Mouse (Mus musculus): ENCODE results near the gene Cdca7. TPM values are rescaled to one million over a fixed set of nuclear protein-coding genes. Genes with fewer than 3 reads are reported as not detected.

Gene Cdca7
- polyA plus RNA-seq, 1 experiment from 2014 or later = 38.0 TPM

GRCm38 (mm10) chr2:72446106-72446505 lies 29.9 kb upstream of the Cdca7 start:
- Histone ChIP-seq H3K27ac (replicated peaks in 1 of 2; ENCODE audit: control insufficient read depth in 1 of 2, insufficient read depth in 1 of 2, low read depth in 2 of 2, low read length in 2 of 2) (no peak overlapping the region), H3K9me3 (ENCODE audit: control insufficient read depth, low read length) (no peaks in the 10 kb centered on the region), H3K9ac (ENCODE audit: low read length) (no peak overlapping the region), H3K27me3 (ENCODE audit: control insufficient read depth, insufficient read depth, low read length) (no peaks in the 10 kb centered on the region), H3K4me2 (ENCODE audit: low read length) (no peak overlapping the region), H3K4me3 (ENCODE audit: control insufficient read depth in 1 of 2, insufficient read depth in 1 of 2, low read depth in 1 of 2, low read length in 2 of 2) (no peak overlapping the region), H3K36me3 (ENCODE audit: control insufficient read depth, insufficient read depth, low read length) (peaks cover 10% of the 10 kb centered on the region; the same call in 1 of the 2 replicates), H3K4me1 (ENCODE audit: control insufficient read depth in 2 of 2, insufficient read depth in 2 of 2, low read length in 2 of 2) (no peaks in the 10 kb centered on the region)
- 89% methylated on average over 3 of the region's 3 CpGs for WGBS
- no peak for ATAC-seq (ENCODE audit: insufficient number of reproducible peaks, insufficient read depth, low FRiP score, low read depth)

- no peak overlapping the region for H3K4me3 ChIP-seq (ENCODE audit: control insufficient read depth in 1 of 2, insufficient read depth in 1 of 2, low read depth in 1 of 2, low read length in 2 of 2)
- no peak overlapping the region for H3K27ac ChIP-seq (replicated peaks in 1 of 2; ENCODE audit: control insufficient read depth in 1 of 2, insufficient read depth in 1 of 2, low read depth in 2 of 2, low read length in 2 of 2)
- H3K4me1 ChIP-seq (ENCODE audit: control insufficient read depth in 2 of 2, insufficient read depth in 2 of 2, low read length in 2 of 2) = no peaks in the 10 kb centered on the region
- H3K27me3 ChIP-seq (ENCODE audit: control insufficient read depth, insufficient read depth, low read length) = no peaks in the 10 kb centered on the region
- H3K4me2 ChIP-seq (ENCODE audit: low read length) = no peak overlapping the region
- peaks cover 5% of the 10 kb centered on the region; the same call in 1 of the 2 replicates for H3K36me3 ChIP-seq (ENCODE audit: control insufficient read depth, insufficient read depth, low read length)
- H3K9me3 ChIP-seq (ENCODE audit: control insufficient read depth, low read length) = no peaks in the 10 kb centered on the region
- ATAC-seq (ENCODE audit: insufficient number of reproducible peaks, insufficient read depth, low FRiP score, low read depth) = no peak
- H3K9ac ChIP-seq (ENCODE audit: low read length) = no peak overlapping the region
- 40% methylated on average over 5 of the region's 5 CpGs for WGBS
Observed at GRCm38 (mm10) chr2:72446615-72447014, 29.3 kb upstream of the Cdca7 start.

- WGBS = 39% methylated on average over 3 of the region's 3 CpGs
Observed at GRCm38 (mm10) chr2:72453563-72453962, 22.4 kb upstream of the Cdca7 start.

GRCm38 (mm10) chr2:72456189-72456588 lies 19.8 kb upstream of the Cdca7 start:
- H3K4me2 ChIP-seq (ENCODE audit: low read length) = no peak overlapping the region
- no peaks in the 10 kb centered on the region for H3K27me3 ChIP-seq (ENCODE audit: control insufficient read depth, insufficient read depth, low read length)
- H3K9ac ChIP-seq (ENCODE audit: low read length) = no peak overlapping the region
- no peak overlapping the region for H3K4me3 ChIP-seq (ENCODE audit: control insufficient read depth in 1 of 2, insufficient read depth in 1 of 2, low read depth in 1 of 2, low read length in 2 of 2)
- ATAC-seq (ENCODE audit: insufficient number of reproducible peaks, insufficient read depth, low FRiP score, low read depth) = no peak
- H3K4me1 ChIP-seq (ENCODE audit: control insufficient read depth in 2 of 2, insufficient read depth in 2 of 2, low read length in 2 of 2) = 0 out of 4 replicates have a peak, but pooled peaks cover 0 to 2% of the 10 kb centered on the region in 2 experiments
- no peak overlapping the region for H3K27ac ChIP-seq (replicated peaks in 1 of 2; ENCODE audit: control insufficient read depth in 1 of 2, insufficient read depth in 1 of 2, low read depth in 2 of 2, low read length in 2 of 2)
- 41% methylated on average over 1 of the region's 1 CpGs for WGBS
- H3K9me3 ChIP-seq (ENCODE audit: control insufficient read depth, low read length) = no peaks in the 10 kb centered on the region
- H3K36me3 ChIP-seq (ENCODE audit: control insufficient read depth, insufficient read depth, low read length) = no peaks in the 10 kb centered on the region

More at GRCm38 (mm10) chr2:72453563-72453962, 22.4 kb upstream of the Cdca7 start:
- Histone ChIP-seq H3K27ac (replicated peaks in 1 of 2; ENCODE audit: control insufficient read depth in 1 of 2, insufficient read depth in 1 of 2, low read depth in 2 of 2, low read length in 2 of 2) (no peak overlapping the region), H3K9me3 (ENCODE audit: control insufficient read depth, low read length) (no peaks in the 10 kb centered on the region), H3K27me3 (ENCODE audit: control insufficient read depth, insufficient read depth, low read length) (no peaks in the 10 kb centered on the region), H3K4me1 (ENCODE audit: control insufficient read depth in 2 of 2, insufficient read depth in 2 of 2, low read length in 2 of 2) (0 out of 4 replicates have a peak, but pooled peaks cover 0 to 2% of the 10 kb centered on the region in 2 experiments), H3K4me2 (ENCODE audit: low read length) (no peak overlapping the region), H3K36me3 (ENCODE audit: control insufficient read depth, insufficient read depth, low read length) (no peaks in the 10 kb centered on the region), H3K9ac (ENCODE audit: low read length) (no peak overlapping the region), H3K4me3 (ENCODE audit: control insufficient read depth in 1 of 2, insufficient read depth in 1 of 2, low read depth in 1 of 2, low read length in 2 of 2) (no peak overlapping the region)
- no peak for ATAC-seq (ENCODE audit: insufficient number of reproducible peaks, insufficient read depth, low FRiP score, low read depth)

GRCm38 (mm10) chr2:72464376-72465014 lies 11.5 kb upstream of the Cdca7 start:
- no peak overlapping the region for H3K9ac ChIP-seq (ENCODE audit: low read length)
- no peaks in the 10 kb centered on the region for H3K36me3 ChIP-seq (ENCODE audit: control insufficient read depth, insufficient read depth, low read length)
- H3K27me3 ChIP-seq (ENCODE audit: control insufficient read depth, insufficient read depth, low read length) = no peaks in the 10 kb centered on the region
- no peak overlapping the region for H3K4me2 ChIP-seq (ENCODE audit: low read length)
- ATAC-seq (ENCODE audit: insufficient number of reproducible peaks, insufficient read depth, low FRiP score, low read depth) = no peak
- WGBS = 54% methylated on average over 7 of the region's 7 CpGs
- no peak overlapping the region for H3K4me3 ChIP-seq (ENCODE audit: control insufficient read depth in 1 of 2, insufficient read depth in 1 of 2, low read depth in 1 of 2, low read length in 2 of 2)
- no peaks in the 10 kb centered on the region for H3K4me1 ChIP-seq (ENCODE audit: control insufficient read depth in 2 of 2, insufficient read depth in 2 of 2, low read length in 2 of 2)
- no peaks in the 10 kb centered on the region for H3K9me3 ChIP-seq (ENCODE audit: control insufficient read depth, low read length)
- H3K27ac ChIP-seq (replicated peaks in 1 of 2; ENCODE audit: control insufficient read depth in 1 of 2, insufficient read depth in 1 of 2, low read depth in 2 of 2, low read length in 2 of 2) = no peak overlapping the region

- Histone ChIP-seq H3K4me2 (ENCODE audit: low read length) (no peak overlapping the region), H3K9me3 (ENCODE audit: control insufficient read depth, low read length) (no peaks in the 10 kb centered on the region), H3K36me3 (ENCODE audit: control insufficient read depth, insufficient read depth, low read length) (no peaks in the 10 kb centered on the region), H3K9ac (ENCODE audit: low read length) (no peak overlapping the region), H3K27me3 (ENCODE audit: control insufficient read depth, insufficient read depth, low read length) (no peaks in the 10 kb centered on the region), H3K27ac (replicated peaks in 1 of 2; ENCODE audit: control insufficient read depth in 1 of 2, insufficient read depth in 1 of 2, low read depth in 2 of 2, low read length in 2 of 2) (no peak overlapping the region), H3K4me1 (ENCODE audit: control insufficient read depth in 2 of 2, insufficient read depth in 2 of 2, low read length in 2 of 2) (no peaks in the 10 kb centered on the region), H3K4me3 (ENCODE audit: control insufficient read depth in 1 of 2, insufficient read depth in 1 of 2, low read depth in 1 of 2, low read length in 2 of 2) (no peak overlapping the region)
- 91% methylated on average over 1 of the region's 1 CpGs for WGBS
- no peak for ATAC-seq (ENCODE audit: insufficient number of reproducible peaks, insufficient read depth, low FRiP score, low read depth)
Observed at GRCm38 (mm10) chr2:72467604-72468003, 8.4 kb upstream of the Cdca7 start.

GRCm38 (mm10) chr2:72471415-72472070 lies 4.4 kb upstream of the Cdca7 start:
- 74% methylated on average over 16 of the region's 16 CpGs for WGBS
- Histone ChIP-seq H3K9me3 (ENCODE audit: control insufficient read depth, low read length) (no peaks in the 10 kb centered on the region), H3K27me3 (ENCODE audit: control insufficient read depth, insufficient read depth, low read length) (no peaks in the 10 kb centered on the region), H3K9ac (ENCODE audit: low read length) (no peak overlapping the region), H3K27ac (replicated peaks in 1 of 2; ENCODE audit: control insufficient read depth in 1 of 2, insufficient read depth in 1 of 2, low read depth in 2 of 2, low read length in 2 of 2) (no peak overlapping the region), H3K4me3 (ENCODE audit: control insufficient read depth in 1 of 2, insufficient read depth in 1 of 2, low read depth in 1 of 2, low read length in 2 of 2) (no peak overlapping the region), H3K4me1 (ENCODE audit: control insufficient read depth in 2 of 2, insufficient read depth in 2 of 2, low read length in 2 of 2) (peaks cover 11 to 18% of the 10 kb centered on the region in 2 experiments), H3K36me3 (ENCODE audit: control insufficient read depth, insufficient read depth, low read length) (no peaks in the 10 kb centered on the region), H3K4me2 (ENCODE audit: low read length) (no peak overlapping the region)
- no peak for ATAC-seq (ENCODE audit: insufficient number of reproducible peaks, insufficient read depth, low FRiP score, low read depth)

Measured in heart, embryonic 14.5 days (tissue).